ENCODE assay signal across 17 mouse cellular contexts in genomic region chr11:88638254-88638653, GRCm38 (mm10).
DNase-seq lines count a peak whose midpoint lies in the region; ATAC-seq and TF ChIP-seq lines count a peak whose summit lies in the region.
"Had no signal": no experiment of that assay in that cellular context is flagged by ENCODE, and none has a peak within 500 bp of the region (broad histone marks: within the 10 kb centered on the region; RNA-seq: fewer than 3 reads in every experiment).

No protein-coding gene starts in this region.

- H3K4me2 ChIP-seq in hindbrain, postnatal 0 days (ENCODE audit: low read depth, low read length): no peak overlapping the region
- peak overlapping the region; percentile 32 for H3K4me2 ChIP-seq in intestine, postnatal 0 days (replicated peaks; ENCODE audit: low read depth)
- H3K4me2 ChIP-seq: embryonic facial prominence, embryonic 15.5 days; limb, embryonic 13.5 days; midbrain, embryonic 12.5 days had no signal

- no peaks in the 10 kb centered on the region for H3K27me3 ChIP-seq in hindbrain, postnatal 0 days (ENCODE audit: insufficient read depth, low read length)
- no peaks in the 10 kb centered on the region for H3K27me3 ChIP-seq in hindbrain, embryonic 10.5 days (ENCODE audit: insufficient read depth, poor library complexity, severe bottlenecking)
- H3K27me3 ChIP-seq in intestine, postnatal 0 days (replicated peaks; ENCODE audit: control insufficient read depth, insufficient read depth, low read length): no peaks in the 10 kb centered on the region
- H3K27me3 ChIP-seq: embryonic facial prominence, embryonic 15.5 days; limb, embryonic 13.5 days; midbrain, embryonic 12.5 days had no signal

- WGBS in hindbrain, postnatal 0 days: 73% methylated on average over 2 of the region's 2 CpGs
- 82% methylated on average over 2 of the region's 2 CpGs for WGBS in hindbrain, embryonic 10.5 days
- WGBS in intestine, postnatal 0 days: 41% methylated on average over 2 of the region's 2 CpGs

- intact Hi-C loops in gastrocnemius, adult 2 months (cut with DNase I): no loop called here

- H3K4me3 ChIP-seq in gastrocnemius, adult 2 months: no peak overlapping the region
- no peak overlapping the region for H3K4me3 ChIP-seq in hindbrain, postnatal 0 days (ENCODE audit: low read length)
- no peak overlapping the region for H3K4me3 ChIP-seq in hindbrain, embryonic 10.5 days
- no peak overlapping the region for H3K4me3 ChIP-seq in intestine, postnatal 0 days (ENCODE audit: low read depth, low read length)
- H3K4me3 ChIP-seq: embryonic facial prominence, embryonic 15.5 days; limb, embryonic 13.5 days; midbrain, embryonic 12.5 days had no signal

- H3K9ac ChIP-seq in hindbrain, postnatal 0 days (replicated peaks; ENCODE audit: low read length): no peak overlapping the region
- no peak overlapping the region for H3K9ac ChIP-seq in intestine, postnatal 0 days (ENCODE audit: low read depth, low read length)
- H3K9ac ChIP-seq: embryonic facial prominence, embryonic 15.5 days; limb, embryonic 13.5 days; midbrain, embryonic 12.5 days had no signal

- DNase-seq in gastrocnemius, adult 2 months: no peak
- no peak for DNase-seq in gastrocnemius, postnatal 10 days
- DNase-seq in hindbrain, postnatal 0 days (ENCODE audit: low spot score): no peak
- no peak for DNase-seq in hindbrain, embryonic 10.5 days (ENCODE audit: low spot score)
- DNase-seq in A20 (ENCODE audit: low read depth, low spot score): peak; percentile 30
- DNase-seq in cerebellum, adult 9-11 months: no peak
- DNase-seq in adrenal gland, adult 18-20 months (ENCODE audit: low spot score in 2 of 2): no peak
- DNase-seq: cerebellum, postnatal 10 days; embryo, embryonic 11 days; kidney, postnatal 25 days; lung, adult 18-20 months; lung, postnatal 36 days; spleen, adult 18-20 months had no signal

- H3K4me1 ChIP-seq in hindbrain, postnatal 0 days (ENCODE audit: insufficient read depth, low read length): peaks cover 21% of the 10 kb centered on the region
- H3K4me1 ChIP-seq in hindbrain, embryonic 10.5 days (replicated peaks): peaks cover 42% of the 10 kb centered on the region
- peaks cover 5% of the 10 kb centered on the region; the same call in 1 of the 2 replicates for H3K4me1 ChIP-seq in intestine, postnatal 0 days (replicated peaks; ENCODE audit: control insufficient read depth, insufficient read depth, low read length)

- ATAC-seq in hindbrain, postnatal 0 days: no peak
- ATAC-seq in intestine, postnatal 0 days: peak; percentile 72

- no peaks in the 10 kb centered on the region for H3K9me3 ChIP-seq in hindbrain, postnatal 0 days (ENCODE audit: low read length)
- no peaks in the 10 kb centered on the region for H3K9me3 ChIP-seq in hindbrain, embryonic 10.5 days
- no peaks in the 10 kb centered on the region for H3K9me3 ChIP-seq in intestine, postnatal 0 days (ENCODE audit: control insufficient read depth)
- H3K9me3 ChIP-seq: embryonic facial prominence, embryonic 15.5 days; limb, embryonic 13.5 days; midbrain, embryonic 12.5 days had no signal

- no peak for TF ChIP-seq CTCF in gastrocnemius, adult 2 months (IDR thresholded peaks at IDR 0.05)
- no peak for TF ChIP-seq CTCF in hindbrain, postnatal 0 days (IDR thresholded peaks at IDR 0.05; ENCODE audit: low read depth)
- no peak for TF ChIP-seq CTCF in intestine, postnatal 0 days (IDR thresholded peaks at IDR 0.05; ENCODE audit: low read depth)

- H3K36me3 ChIP-seq in hindbrain, postnatal 0 days (ENCODE audit: insufficient read depth, low read length): no peaks in the 10 kb centered on the region
- H3K36me3 ChIP-seq in hindbrain, embryonic 10.5 days: peaks cover 94% of the 10 kb centered on the region
- no peaks in the 10 kb centered on the region for H3K36me3 ChIP-seq in intestine, postnatal 0 days (ENCODE audit: control insufficient read depth, insufficient read depth)
- H3K36me3 ChIP-seq: embryonic facial prominence, embryonic 15.5 days had no signal

- peak overlapping the region; percentile 74 for H3K27ac ChIP-seq in gastrocnemius, adult 2 months
- H3K27ac ChIP-seq in hindbrain, postnatal 0 days: peak overlapping the region; percentile 41
- H3K27ac ChIP-seq in hindbrain, embryonic 10.5 days: no peak overlapping the region
- H3K27ac ChIP-seq in intestine, postnatal 0 days (ENCODE audit: low read depth, low read length): peak overlapping the region; percentile 50
- H3K27ac ChIP-seq: embryonic facial prominence, embryonic 15.5 days; limb, embryonic 13.5 days; midbrain, embryonic 12.5 days had no signal
